Mouse (Mus musculus) mouse trophoblast stem cell (cell line): ENCODE measurements around the gene Grb2.

ENCODE experiments used
- in situ Hi-C, 2 experiments: fragments of 300-500 bp; cut with MseI, MboI; formaldehyde crosslinking; loops; 2 replicates in 1 of 2; 3 replicates in 1 of 2; pipeline ENCODE4 v1.15.1; 2025

Gene Grb2

GRCm38 (mm10) chr11:115708209-115708876, at the start of gene Grb2:
TSS of gene Grb2 (minus strand) at chr11:115708597.
- in situ Hi-C loops, result no loop called here

GRCm38 (mm10) chr11:115753485-115753884, 45.1 kb upstream of the Grb2 start:
- in situ Hi-C loops, result no loop called here

- in situ Hi-C loops, result no loop called here
Measured at GRCm38 (mm10) chr11:115752653-115753052, 44.3 kb upstream of the Grb2 start.

- in situ Hi-C loops, result no loop called here
Measured at GRCm38 (mm10) chr11:115751725-115752124, 43.3 kb upstream of the Grb2 start.

GRCm38 (mm10) chr11:115749834-115750233, 41.4 kb upstream of the Grb2 start:
- in situ Hi-C loops, result no loop called here

- in situ Hi-C loops, result no loop called here
Measured at GRCm38 (mm10) chr11:115747351-115747750, 39.0 kb upstream of the Grb2 start.

- in situ Hi-C loops, result no loop called here
Measured at GRCm38 (mm10) chr11:115746762-115747161, 38.4 kb upstream of the Grb2 start.

- in situ Hi-C loops, result no loop called here
Measured at GRCm38 (mm10) chr11:115746109-115746508, 37.7 kb upstream of the Grb2 start.

GRCm38 (mm10) chr11:115744385-115744784, 36.0 kb upstream of the Grb2 start:
- in situ Hi-C loops, result no loop called here

- in situ Hi-C loops, result no loop called here
Measured at GRCm38 (mm10) chr11:115742926-115743325, 34.5 kb upstream of the Grb2 start.

- in situ Hi-C loops, result no loop called here
Measured at GRCm38 (mm10) chr11:115741070-115741469, 32.7 kb upstream of the Grb2 start.

- in situ Hi-C loops, result no loop called here
Measured at GRCm38 (mm10) chr11:115738275-115738885, 30.0 kb upstream of the Grb2 start.

- in situ Hi-C loops, result no loop called here
Measured at GRCm38 (mm10) chr11:115737608-115738208, 29.3 kb upstream of the Grb2 start.

GRCm38 (mm10) chr11:115734041-115734686, 25.8 kb upstream of the Grb2 start:
- in situ Hi-C loops, result no loop called here

- in situ Hi-C loops, result no loop called here
Measured at GRCm38 (mm10) chr11:115723231-115723630, 14.8 kb upstream of the Grb2 start.

GRCm38 (mm10) chr11:115722638-115723037, 14.2 kb upstream of the Grb2 start:
- in situ Hi-C loops, result no loop called here

- in situ Hi-C loops, result loop anchor here in 1 of 2 experiments (10.0 kb wide), 1 partner anchor 83 kb away; no protein-coding TSS in a partner anchor
Measured at GRCm38 (mm10) chr11:115717660-115718390, 9.4 kb upstream of the Grb2 start.

- in situ Hi-C loops, result loop anchor here in 1 of 2 experiments (10.0 kb wide), 1 partner anchor 82 kb away; no protein-coding TSS in a partner anchor
Measured at GRCm38 (mm10) chr11:115716410-115717338, 8.3 kb upstream of the Grb2 start.

GRCm38 (mm10) chr11:115714491-115714890, 6.1 kb upstream of the Grb2 start:
- in situ Hi-C loops, result loop anchor here (5.0 to 10.0 kb wide), 2 partner anchors 67 to 80 kb away; no protein-coding TSS in a partner anchor

GRCm38 (mm10) chr11:115713447-115713846, 5.0 kb upstream of the Grb2 start:
- in situ Hi-C loops, result loop anchor here (5.0 to 10.0 kb wide), 2 partner anchors 66 to 79 kb away; no protein-coding TSS in a partner anchor
